Mouse (Mus musculus) c-Kit-positive CD71-positive TER-119-positive erythroid progenitor cells, embryonic 14.5 days (primary cell): ENCODE data around the gene Rps18.
A peak's percentile ranks its signal among the peaks of the same experiment; 100 is the strongest.
"Not testable (repeated sequence)": the region's sequence is repeated elsewhere in the genome, so short reads cannot be mapped to it uniquely, and the experiment has no call there.

Source experiments
- DNase-seq: peaks from one replicate; pipeline ENCODE4 v3.0.0-alpha.2; 2013; ENCODE audit warnings: low spot score

Gene Rps18

DNA sequence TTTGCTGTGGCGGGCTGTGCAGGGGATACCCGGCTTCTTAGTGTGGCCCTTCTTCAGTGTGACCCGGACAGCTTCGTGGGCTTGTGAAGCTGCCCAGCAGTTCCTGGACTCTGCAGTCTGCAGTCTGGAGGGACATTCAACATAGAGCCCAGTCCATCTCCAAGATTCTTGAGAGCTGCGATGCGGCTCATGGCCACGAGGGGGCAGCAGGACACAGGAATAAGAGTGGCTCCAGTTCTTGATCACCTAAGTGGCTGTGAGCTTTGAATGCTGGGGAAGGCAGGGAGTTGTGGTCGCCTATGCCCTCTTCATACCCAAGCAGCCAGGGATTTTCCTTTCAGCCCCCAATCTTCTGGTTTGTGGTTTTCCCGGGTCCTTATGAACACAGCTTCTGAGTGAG lies 12.7 kb upstream of the Rps18 start:
- peak; percentile 74 for DNase-seq

DNA sequence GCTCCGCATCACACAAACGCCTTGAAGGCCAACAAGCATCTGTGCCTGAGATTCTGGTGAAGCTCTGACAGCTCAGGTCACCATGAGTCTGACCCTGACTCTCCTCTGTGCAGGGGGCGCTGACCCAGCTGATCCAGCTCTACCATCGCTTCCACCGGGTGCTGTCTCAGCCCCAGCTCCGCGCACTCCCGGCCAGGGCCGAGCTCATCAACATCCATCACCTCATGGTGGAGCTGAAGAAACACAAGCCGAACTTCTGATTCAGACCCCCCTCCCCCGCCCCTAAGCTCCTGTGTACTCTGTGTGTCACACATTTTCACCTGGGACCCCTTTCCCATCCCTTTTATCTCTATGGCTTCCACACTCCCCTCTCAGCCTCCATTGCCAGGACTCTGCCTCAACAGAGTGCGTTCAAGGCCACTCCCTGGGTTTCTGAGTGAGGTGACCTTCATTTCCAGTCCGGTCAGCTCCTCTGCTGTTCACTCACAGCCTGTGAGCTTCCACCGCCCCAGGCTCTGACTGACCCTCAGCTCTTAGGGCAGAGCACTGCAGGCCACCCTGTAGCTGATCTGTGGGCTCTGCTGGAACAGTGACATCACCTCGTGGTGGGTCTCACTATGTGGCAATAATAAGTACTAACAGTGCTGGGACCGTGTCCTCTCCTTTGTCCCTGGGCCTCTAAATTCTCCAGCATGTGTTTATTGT lies 10.2 kb upstream of the Rps18 start:
- no peak for DNase-seq

DNA sequence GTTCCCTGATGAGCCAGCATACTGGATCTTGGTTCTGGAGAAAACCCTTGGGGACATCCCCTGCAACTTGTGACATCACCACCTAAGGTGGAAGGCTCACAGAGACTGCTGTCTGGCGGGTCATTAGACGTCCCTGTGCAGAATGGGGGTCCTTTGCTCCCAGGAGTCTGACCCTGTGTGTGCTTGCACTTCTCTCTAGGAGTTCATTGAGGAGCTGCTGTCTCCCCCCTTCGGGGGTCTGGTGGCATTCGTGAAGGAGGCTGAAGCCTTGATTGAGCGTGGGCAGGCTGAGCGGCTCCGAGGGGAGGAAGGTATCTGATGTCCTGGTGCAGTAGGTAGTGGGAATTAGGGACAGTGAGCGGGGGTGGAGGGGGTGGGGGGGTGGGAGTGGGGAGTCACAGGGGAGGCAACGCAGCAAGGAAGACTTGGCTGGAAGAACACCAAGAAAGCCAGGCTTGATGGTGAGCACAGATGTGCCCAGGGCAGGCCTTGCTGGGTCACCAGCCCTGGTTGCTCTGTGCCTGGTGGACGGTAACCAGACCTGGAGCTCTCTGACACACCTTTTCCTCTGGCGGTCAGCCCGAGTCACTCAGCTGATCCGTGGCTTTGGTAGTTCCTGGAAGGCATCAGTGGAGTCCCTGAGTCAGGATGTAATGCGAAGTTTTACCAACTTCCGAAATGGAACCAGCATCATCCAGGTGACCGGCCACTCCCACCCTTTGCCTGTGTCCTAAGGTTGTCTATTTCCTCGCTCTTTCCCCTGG lies 9.5 kb upstream of the Rps18 start:
- no peak for DNase-seq

DNA sequence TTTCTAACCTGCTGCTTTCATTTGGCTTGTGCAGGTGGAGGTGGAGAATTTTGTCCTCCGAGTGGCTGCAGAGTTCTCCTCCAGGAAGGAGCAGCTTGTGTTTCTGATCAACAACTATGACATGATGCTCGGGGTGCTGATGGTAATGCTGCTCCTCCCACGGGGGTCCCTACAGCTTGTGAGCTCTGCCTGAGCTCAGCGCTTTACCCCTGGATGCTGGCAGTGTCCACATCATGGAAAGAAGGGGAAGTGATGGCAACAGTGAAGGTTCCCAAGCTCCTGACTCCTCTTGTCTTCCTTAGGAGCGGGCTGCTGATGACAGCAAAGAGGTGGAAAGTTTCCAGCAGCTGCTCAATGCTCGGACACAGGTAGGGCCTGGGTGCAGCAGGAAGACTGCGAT lies 7.1 kb upstream of the Rps18 start:
- DNase-seq, result no peak

DNA sequence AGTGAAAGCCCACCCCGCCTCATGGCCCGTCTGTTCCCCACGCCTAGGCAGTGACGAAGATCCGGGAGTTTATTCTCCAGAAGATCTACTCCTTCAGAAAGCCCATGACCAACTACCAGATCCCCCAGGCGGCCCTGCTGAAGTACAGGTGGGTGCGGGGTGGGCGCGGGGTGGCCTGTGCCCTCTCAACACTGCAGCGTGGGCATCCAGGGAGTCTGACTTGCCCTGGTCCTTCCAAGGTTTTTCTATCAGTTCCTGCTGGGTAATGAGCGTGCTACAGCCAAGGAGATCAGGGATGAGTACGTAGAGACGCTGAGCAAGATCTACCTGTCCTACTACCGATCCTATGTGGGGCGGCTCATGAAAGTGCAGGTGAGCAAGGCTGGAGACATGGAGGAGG lies 4.1 kb upstream of the Rps18 start:
- DNase-seq, result no peak

DNA sequence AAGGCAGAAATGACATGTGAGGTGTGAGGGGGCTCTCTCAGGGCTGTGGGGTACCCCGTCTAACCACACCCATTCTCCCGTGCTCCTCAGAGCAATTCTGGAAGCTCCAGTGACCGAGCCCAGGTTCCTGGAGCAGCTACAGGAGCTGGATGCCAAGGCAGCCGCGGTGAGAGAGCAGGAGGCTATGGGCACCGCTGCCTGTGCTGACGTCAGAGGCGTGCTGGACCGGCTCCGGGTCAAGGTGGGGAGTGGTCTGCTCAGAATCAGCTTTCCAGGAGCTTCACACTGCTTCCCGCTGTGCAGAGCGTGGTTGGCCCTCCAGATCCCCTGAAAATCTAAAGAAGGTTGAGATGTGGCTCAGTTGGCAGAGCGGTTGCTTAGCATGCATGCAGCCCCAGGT lies 3.3 kb upstream of the Rps18 start:
- DNase-seq, result no peak

DNA sequence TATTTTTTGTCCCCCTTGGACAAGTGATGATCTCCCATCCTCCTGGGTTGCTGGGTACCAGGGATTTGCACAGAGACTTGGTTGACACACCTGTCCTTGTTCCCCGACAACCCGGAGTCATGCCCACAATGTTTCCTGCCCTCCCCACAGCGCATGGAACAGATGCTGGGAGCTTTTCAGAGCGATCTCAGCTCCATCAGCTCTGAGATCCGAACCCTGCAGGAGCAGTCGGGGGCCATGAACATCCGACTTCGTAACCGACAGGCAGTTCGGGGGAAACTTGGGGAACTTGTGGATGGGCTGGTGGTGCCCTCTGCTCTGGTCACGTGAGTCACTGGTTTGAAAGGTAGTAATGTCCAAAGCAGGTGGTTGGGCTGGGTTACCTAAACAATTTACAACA lies 2.6 kb upstream of the Rps18 start:
- DNase-seq, result no peak

DNA sequence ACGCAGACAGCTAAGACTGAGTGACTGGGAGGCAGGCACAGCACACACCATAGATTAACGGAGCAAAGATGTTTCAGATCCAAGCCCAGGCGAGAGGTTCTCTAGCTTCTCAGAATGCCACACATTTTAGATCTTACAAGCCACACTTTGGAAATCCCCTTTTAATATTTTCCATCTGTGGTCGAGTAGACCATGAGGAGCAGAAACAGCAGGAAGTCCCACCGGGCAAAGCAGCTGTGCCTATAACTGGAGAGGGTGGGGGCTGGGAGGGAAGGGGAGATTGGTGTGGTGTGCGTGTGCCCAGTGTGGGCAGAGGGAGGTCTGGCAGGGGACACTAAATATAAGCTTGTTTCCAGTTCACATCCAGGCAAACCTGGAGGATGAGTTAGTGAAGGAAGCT lies 1.7 kb upstream of the Rps18 start:
- DNase-seq, result no peak

DNA sequence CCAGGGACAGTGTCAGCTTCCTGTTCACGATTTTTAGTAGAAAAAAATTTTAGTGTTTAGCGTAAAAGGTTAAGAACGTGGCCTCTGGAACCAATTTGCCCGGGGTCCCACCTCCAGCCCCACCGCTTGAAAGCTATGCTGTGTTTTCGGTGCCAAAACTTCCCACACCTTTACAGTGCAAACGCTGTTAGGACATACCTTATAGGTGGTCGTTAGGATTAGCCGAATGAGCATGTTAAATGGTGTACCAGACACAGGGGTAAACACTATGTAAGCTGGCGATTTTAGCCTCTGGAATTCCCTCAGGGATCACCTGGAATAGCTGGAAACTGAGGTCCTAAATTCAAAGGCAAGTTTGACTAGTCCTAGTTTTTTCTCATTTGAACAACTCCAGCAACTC lies 535 bp upstream of the Rps18 start:
- DNase-seq, result no peak

DNA sequence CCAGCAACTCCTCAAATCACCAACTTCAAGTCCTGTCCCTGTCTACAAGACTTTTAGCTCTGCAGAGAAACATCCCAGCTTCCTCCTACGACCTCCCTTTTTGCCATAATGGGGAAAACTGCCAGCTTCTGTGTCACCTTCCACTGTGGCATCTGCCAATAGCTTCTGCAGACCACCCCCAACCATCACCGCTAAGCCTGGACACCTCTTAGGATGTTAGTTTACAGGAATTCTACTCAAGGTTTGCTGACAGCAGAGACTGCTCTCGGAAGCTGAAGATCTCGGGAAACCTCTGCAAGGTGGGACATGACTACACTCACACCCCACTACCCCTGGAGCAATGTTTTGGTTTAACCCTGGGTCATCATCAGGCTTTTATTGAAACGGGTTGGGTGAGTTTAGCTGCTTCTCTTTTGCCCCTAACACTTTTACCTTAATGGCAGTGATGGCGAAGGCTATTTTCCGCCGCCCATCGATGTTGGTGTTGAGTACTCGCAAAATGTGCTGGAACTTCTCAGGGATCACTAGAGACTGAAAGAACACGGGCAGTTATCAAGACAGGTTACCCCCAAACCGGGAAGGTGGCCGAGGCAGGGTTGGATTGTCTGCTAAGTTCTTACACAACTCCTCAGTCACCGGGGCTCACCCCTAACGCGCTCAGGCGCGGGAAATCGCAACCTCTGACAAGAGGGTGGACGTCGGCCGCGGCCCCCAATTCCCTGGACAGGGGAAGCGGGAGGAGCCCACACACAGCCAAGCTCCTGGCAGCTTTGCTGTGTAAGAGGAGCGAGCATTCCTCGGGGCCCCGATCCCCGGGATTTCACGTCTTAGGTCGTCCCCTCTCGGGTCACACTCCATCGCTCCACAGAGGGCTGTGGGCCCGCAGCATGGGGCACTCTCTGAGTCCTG lies 901 bp downstream of the Rps18 start:
- no peak for DNase-seq

DNA sequence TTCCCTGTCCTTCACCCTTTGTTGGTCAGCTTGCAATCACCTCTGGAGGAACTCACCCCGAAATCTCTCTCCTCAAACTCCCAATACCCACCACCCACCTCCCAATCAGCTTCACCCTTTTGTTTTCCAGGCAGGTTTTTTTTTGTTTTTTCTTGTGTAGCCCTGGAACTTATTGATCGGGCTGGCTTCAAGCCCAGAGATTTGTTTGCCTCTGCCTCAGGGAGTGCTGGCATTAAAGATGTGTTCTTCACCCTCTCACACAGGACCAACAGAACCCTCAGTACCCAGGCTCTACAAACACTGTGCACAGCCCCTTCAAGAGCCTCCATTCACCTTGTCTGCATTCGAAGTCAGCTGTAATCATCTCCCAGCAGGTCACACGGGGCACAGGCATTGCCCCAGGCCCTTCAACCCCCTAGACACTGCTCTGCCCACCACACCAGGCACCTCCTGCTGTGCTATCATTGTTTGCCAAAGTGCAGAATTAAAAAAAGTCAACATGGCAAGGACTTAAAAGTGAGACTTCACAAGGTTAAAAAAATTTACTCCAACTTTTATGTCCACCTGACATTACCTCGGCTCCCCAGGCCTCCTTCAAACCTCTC lies 1.7 kb downstream of the Rps18 start:
- no peak for DNase-seq

DNA sequence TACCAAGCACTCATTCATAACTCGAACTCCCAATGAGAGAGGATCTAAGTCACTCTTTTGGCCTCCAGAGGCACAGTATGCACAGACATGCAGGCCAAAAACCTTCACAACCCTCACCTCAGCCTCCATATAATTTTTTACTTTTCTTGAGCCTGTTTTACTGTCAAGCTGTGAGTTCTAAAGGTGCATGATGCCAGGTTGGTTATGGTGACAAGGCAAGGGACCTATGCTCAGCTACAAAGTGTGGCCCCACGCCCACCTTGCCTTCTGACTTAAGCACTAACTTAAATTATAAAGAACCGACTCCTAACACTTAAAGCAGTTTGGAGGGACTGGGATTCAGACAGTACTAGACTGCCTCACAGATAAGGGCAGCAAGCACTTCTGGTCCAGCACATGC lies 2.5 kb downstream of the Rps18 start:
- no peak for DNase-seq

DNA sequence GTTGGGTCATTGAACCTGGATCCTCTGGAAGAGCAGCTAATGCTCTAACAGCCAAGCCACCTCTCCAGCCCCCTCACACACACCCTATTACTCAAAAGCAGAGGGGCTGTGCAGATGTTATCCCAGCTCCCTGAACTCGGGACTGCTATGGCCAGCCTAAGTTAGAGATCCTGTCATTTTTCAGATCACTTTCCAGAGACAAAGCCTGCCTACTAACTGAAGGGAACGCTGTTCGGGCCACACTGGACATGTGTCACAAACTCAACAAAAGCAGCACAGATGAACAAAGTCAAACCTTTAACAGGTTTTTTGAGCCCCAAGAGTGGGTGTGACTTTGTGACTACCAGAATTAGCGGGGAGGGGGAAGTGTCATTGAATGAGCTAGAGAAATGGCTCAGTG lies 2.9 kb downstream of the Rps18 start:
- no peak for DNase-seq

DNA sequence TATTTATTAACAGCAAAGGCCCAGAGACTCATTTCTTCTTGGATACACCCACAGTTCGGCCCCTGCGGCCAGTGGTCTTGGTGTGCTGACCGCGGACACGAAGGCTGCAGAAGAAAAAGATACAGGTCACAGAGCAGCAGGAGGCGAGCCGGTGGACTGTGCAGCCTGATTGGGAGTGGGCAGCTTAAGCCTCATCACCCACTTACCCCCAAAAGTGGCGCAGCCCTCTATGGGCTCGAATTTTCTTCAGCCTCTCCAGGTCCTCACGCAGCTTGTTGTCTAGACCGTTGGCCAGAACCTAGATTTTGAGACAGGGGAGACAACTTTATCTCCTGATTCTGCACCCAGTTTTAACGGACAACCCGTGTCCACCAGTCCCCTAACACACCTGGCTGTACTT lies 3.8 kb downstream of the Rps18 start:
- DNase-seq, result not testable (repeated sequence)

DNA sequence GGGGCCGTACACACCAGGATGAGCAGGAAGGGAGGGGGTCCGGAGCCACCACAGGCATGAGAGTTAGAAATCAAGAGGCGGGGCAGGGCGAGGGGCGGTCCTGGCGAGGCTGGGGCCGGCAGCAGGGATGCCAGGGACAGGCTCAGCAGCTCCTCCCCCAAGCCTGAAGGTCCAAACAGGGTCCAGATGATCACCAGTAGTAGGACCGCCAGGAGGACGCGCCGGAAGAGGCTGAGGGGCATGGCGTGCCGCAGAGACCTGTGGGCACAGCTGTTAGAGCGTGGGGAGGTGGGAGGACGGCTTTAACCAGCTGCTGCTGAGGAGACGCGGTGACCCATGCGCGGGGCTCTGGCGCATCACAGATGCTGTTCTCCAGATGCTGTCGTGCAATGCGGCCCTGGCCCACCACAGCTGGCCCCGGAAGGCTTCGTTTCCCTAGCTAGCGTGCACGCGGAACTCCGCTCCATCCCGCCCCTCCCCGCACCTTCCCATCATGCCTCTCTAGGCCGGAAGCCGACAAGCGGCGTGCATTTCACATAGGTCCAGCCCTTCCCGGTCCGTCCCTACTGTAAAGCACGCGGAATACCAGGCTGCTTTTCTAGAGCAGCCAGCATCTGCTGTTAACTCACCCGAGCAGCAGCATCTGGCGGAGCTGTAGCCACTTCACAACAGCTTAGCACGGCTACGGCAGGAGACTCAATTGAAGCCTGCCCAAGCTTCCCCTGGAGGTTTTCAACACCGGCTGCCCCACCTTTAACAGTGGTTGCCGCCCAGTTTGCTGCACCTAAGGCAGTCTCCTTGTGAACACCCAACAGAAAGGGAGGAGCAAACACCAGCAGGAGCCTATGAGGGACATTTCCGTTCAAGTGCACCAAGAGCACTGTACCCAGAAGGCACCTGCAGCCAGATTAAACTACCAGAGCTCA lies 4.5 kb downstream of the Rps18 start, which contains the start of gene B3galt4:
B3galt4 (minus strand) TSS at position 468 of the 926 bp plus-strand sequence.
- peak; percentile 85 for DNase-seq

DNA sequence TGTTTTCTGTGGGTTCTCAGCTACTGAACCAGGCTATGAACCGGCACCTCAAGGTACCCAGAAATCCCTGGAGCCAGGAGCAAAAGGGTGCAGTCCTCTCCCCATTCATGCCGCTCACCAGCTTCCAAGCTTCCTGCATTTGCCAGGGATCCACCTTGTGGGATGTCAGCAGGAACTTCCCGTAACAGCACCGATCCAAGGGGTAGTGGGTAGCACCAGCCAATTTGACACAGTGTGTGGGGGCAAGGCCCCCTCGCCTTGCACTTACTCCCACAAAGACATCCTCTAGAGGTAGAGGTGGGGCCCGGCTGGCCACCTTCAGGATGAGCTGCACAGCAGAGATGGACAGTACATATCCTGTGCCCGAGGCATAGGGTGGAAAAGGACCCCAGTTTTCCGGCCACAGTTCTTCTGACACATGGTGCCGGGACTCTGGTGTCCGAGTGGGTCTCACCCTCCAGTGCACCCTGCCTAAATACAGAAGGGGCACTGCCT lies 5.6 kb downstream of the Rps18 start:
- no peak for DNase-seq

DNA sequence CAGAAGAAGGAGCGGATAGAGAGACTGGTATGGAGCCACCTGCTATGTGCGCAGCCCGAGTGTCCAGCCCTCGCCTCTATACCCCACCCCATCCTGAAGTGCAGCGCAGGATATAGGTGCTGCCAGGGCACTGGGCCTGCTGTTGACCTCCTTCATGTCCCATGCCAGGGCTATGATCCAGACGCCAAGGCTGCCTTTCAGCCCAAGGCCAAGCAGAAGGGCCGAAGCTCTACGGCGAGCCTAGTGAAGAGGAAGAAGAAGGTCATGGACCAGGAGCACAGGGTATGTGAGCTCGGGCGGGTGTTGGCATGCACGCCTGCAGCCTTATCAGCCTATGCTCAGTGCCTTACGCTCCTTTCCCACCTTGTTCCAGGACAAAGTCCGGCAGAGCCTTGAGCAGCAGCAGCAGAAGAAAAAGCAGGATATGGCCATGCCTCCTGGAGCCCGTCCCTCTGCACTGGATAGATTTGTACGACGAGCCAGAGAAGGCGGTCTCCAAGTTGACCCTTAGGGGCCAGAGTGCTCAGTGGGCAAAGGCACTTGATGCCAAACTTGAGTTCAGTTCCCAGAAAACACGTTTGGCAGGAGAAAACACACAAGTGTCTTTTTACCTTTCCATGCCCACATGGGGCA lies 6.8 kb downstream of the Rps18 start:
- no peak for DNase-seq

DNA sequence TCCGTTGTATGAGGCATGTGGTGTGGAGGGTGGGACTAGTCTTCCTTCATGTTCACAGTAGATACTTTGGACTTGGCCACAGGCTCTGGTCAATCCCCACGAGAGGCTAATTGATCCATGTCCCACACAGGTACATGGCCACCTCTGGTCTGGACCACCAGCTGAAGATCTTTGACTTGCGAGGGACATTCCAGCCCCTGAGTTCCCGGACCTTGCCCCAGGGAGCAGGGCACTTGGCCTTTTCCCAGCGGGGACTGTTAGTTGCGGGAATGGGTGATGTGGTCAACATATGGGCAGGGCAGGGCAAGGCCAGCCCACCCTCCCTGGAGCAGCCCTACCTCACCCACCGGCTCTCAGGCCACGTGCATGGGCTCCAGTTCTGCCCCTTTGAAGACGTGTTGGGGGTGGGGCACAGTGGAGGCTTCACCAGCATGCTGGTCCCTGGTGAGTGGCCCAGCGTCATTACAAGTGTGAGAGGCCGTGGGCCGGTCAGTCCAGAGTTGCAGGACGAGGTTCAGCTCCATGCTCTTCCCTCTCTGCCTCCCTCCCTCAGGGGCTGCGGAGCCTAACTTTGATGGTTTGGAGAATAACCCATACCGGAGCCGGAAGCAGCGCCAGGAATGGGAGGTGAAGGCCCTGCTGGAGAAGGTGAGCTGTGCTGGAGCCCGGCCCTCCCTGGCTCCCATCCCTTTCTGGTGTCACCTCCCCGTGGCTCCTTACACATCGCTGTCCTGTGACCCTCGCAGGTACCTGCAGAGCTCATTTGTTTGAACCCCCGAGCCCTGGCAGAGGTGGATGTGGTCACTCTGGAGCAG lies 7.5 kb downstream of the Rps18 start:
- DNase-seq, result no peak

DNA sequence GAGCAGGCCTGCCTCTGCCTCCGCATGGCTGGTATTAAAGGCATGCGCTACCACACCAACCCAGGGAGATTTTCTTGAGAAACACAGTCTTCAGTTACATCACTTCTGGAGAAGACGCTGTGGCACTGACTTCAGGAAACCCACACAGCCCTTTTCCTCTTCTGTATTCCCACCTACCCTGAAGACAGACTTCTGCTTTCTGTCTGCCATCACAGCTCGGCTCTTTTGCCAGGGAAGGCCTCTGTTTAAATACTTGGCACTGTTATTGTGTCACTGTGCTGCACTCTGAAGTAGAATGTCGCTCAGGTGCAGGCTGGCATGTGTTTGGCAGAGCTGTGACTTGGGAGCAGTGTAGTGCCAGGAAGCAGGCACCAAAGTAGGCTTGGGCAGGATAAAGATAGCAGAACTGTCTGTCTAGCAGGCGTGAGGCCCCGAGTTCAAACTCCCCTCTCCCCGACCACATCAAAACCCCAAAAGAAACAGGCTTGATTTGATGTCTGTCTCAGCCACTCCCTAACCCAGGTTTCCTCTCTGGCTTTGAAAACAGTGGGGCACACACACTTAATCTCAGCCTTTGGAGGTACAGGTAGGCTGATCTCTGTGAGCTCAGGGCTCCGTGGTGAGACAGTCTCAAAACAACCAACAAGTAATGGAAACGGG lies 8.2 kb downstream of the Rps18 start:
- no peak for DNase-seq
